Mouse (Mus musculus) heart, embryonic 12.5 days (tissue): ENCODE measurements at regions not wholly inside any gene's neighbourhood (a gene's known extent, or its start where the extent isn't known, plus 50 kb on each side); places are given as distances from the start of the nearest gene placed in this dataset.

Experiments
- ATAC-seq: fragments of 200-750 bp; cut with Nextera tagmentation; 2 replicates; pipeline ENCODE4 v1.8.0; 2017; ENCODE audit warnings: moderate TSS enrichment, moderate library complexity; ENCODE audit not compliant: insufficient number of reproducible peaks, low FRiP score
- H3K27ac ChIP-seq: fragments of 300-500 bp; sonication (generic); 2 replicates; pipeline ENCODE4 v1.5.1; 2016; ENCODE audit warnings: mild to moderate bottlenecking, moderate library complexity; ENCODE audit not compliant: poor library complexity, severe bottlenecking
- H3K27me3 ChIP-seq: fragments of 300-500 bp; sonication (generic); replicated peaks from 2 replicates; pipeline ENCODE4 v1.6.1; 2016; ENCODE audit warnings: mild to moderate bottlenecking, moderate library complexity
- H3K36me3 ChIP-seq: fragments of 300-500 bp; sonication (generic); 2 replicates; pipeline ENCODE4 v1.6.1; 2016; ENCODE audit warnings: mild to moderate bottlenecking, moderate library complexity
- H3K4me1 ChIP-seq: fragments of 300-500 bp; sonication (generic); replicated peaks from 2 replicates; pipeline ENCODE4 v1.6.1; 2016; ENCODE audit warnings: mild to moderate bottlenecking
- H3K4me2 ChIP-seq: fragments of 300-500 bp; sonication (generic); 2 replicates; pipeline ENCODE4 v1.6.1; 2016; ENCODE audit warnings: mild to moderate bottlenecking, moderate library complexity
- H3K4me3 ChIP-seq: fragments of 300-500 bp; sonication (generic); 2 replicates; pipeline ENCODE4 v1.5.1; 2016; ENCODE audit warnings: mild to moderate bottlenecking
- H3K9ac ChIP-seq: fragments of 300-500 bp; sonication (generic); 2 replicates; pipeline ENCODE4 v1.6.1; 2016; ENCODE audit warnings: mild to moderate bottlenecking, moderate library complexity
- H3K9me3 ChIP-seq: fragments of 300-500 bp; sonication (generic); replicated peaks from 2 replicates; pipeline ENCODE4 v1.6.1; 2016; ENCODE audit warnings: mild to moderate bottlenecking, moderate library complexity
- WGBS: fragments of 180-500 bp; shearing (Covaris S2); methylation state at CpG from one replicate; pipeline ENCODE4 v1.1.7; 2016; 5-methylcytosine and 5-hydroxymethylcytosine counted together

DNA sequence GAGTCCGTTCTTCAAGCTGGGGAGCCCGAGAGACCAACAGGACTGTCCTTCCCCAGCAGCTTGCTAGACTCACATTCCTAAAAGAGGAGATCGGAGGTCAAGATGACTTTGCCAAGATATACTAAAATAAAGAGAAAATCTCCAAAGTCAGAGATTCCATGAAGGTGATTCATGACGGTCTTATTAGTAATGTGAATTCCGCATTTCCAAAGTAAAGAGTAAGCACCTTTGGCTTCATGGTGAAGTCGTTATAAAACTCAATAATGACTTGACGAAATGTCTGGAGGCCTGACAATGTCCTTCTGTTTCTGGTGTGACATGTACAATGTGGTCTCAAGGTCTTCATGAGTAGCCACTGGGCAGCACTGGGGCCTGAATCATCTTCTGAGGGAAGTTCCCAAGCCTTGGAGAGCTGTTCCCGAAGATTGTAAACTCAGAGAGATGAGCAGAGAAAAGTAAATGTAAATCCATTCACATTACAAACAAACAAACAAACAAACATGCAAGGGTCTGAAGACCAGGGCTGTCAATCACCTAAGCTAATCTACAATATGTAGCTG, 157.7 kb downstream of the Cog6 start:
- no peak for ATAC-seq
- Histone ChIP-seq H3K4me1 (0 out of 2 replicates have a peak, but pooled peaks cover 6% of the 10 kb centered on the region), H3K4me2 (no peak overlapping the region), H3K9me3 (no peaks in the 10 kb centered on the region), H3K27ac (no peak overlapping the region), H3K36me3 (no peaks in the 10 kb centered on the region), H3K4me3 (no peak overlapping the region), H3K9ac (no peak overlapping the region), H3K27me3 (no peaks in the 10 kb centered on the region)
- WGBS: 78% methylated on average over 8 of the region's 8 CpGs

DNA sequence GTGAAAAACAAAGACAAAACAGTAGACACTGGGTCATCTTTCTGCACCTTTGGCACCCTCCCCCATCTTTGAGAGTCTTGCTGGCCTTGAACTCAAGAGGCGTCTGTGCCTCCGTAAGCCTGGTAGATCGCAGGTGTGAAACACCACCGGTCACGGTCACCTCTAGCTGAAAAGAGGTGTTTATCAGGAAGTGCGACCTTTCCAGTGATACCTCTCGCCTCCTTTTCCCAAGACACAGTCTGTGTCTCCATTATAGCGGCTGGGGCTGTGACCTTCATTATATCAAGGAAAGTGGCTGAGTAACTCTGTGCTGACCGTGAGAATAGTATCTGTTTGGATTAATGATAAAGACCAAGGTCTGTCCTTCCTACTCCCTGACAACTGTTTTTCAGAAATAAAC, 158.8 kb downstream of the Cog6 start:
- no peaks in the 10 kb centered on the region for H3K27me3 ChIP-seq

DNA sequence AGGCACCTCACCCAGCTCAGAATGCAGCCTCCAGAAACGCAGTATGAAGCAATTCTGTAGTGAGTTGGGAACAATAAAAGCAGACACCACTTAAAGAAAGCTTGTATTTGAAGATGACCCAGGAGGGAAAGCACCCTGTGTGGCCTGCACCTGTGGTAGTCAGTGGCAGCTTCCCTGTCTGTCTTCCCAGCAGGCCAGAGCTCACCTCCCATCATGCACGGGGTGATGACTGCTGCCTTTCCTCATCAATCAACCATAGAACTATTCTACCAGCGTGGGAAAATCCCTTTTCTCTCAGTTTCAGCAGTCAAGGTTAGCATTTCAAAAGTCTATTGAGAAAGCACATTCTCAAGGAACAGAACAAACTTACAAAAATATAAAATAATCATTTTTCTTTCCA, 160.0 kb downstream of the Cog6 start:
- WGBS: 62% methylated on average over 3 of the region's 3 CpGs
- H3K4me2 ChIP-seq: no peak overlapping the region

More for the DNA sequence above, 158.8 kb downstream of the Cog6 start:
- no peaks in the 10 kb centered on the region for H3K36me3 ChIP-seq
- H3K27ac ChIP-seq: no peak overlapping the region
- 0 out of 2 replicates have a peak, but pooled peaks cover 6% of the 10 kb centered on the region for H3K4me1 ChIP-seq
- ATAC-seq: no peak
- 59% methylated on average over 9 of the region's 9 CpGs for WGBS
- no peak overlapping the region for H3K4me3 ChIP-seq
- H3K9ac ChIP-seq: no peak overlapping the region
- H3K9me3 ChIP-seq: no peaks in the 10 kb centered on the region
- no peak overlapping the region for H3K4me2 ChIP-seq

DNA sequence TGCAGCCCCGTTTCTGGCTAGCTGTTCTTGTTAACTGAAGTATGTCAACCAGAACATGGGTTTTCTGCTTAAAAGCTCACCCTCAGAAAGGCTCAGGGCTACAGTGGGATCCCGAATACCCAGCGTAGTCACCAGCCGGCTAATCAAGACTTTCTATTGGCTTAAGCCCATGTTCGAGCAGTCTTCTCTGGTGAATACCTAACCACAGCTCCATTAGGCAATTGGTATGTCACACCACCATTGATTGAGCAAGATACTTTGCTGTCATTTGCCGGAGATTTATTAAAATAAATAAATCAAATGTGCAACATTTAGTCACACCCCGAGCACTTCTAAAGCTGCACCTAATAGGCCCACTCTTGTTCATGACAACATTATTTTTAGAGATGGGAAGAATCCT, 162.5 kb downstream of the Cog6 start:
- no peak for ATAC-seq
- H3K4me1 ChIP-seq: 0 out of 2 replicates have a peak, but pooled peaks cover 2% of the 10 kb centered on the region
- no peak overlapping the region for H3K4me3 ChIP-seq
- no peaks in the 10 kb centered on the region for H3K27me3 ChIP-seq
- no peaks in the 10 kb centered on the region for H3K36me3 ChIP-seq
- no peak overlapping the region for H3K9ac ChIP-seq
- no peaks in the 10 kb centered on the region for H3K9me3 ChIP-seq
- no peak overlapping the region for H3K27ac ChIP-seq
- WGBS: 90% methylated on average over 7 of the region's 7 CpGs
- H3K4me2 ChIP-seq: no peak overlapping the region

More for the DNA sequence above, 160.0 kb downstream of the Cog6 start:
- no peak for ATAC-seq
- H3K27ac ChIP-seq: no peak overlapping the region
- H3K9ac ChIP-seq: no peak overlapping the region
- H3K36me3 ChIP-seq: no peaks in the 10 kb centered on the region
- no peak overlapping the region for H3K4me3 ChIP-seq
- 0 out of 2 replicates have a peak, but pooled peaks cover 6% of the 10 kb centered on the region for H3K4me1 ChIP-seq
- no peaks in the 10 kb centered on the region for H3K9me3 ChIP-seq
- H3K27me3 ChIP-seq: no peaks in the 10 kb centered on the region

DNA sequence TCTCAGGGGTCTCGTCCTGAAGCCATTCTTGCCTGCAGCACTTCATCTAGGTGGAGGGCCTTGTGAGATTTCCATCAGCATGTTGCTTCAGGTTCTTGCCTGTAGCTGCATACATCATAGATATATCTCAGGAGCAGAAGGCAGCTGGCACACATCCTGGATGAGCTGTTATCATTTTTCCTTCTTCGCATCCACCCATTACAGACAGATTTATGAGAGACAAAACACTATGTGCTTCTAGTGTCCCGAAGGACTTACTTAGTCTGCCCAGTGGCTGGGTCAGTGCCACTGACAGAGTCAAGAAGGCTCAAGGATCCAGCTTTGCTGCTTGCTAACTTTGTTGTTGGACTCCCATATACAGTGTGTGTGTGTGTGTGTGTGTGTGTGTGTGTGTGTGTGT, 163.9 kb downstream of the Cog6 start:
- Histone ChIP-seq H3K4me2 (no peak overlapping the region), H3K27me3 (no peaks in the 10 kb centered on the region), H3K9ac (no peak overlapping the region), H3K27ac (no peak overlapping the region), H3K36me3 (no peaks in the 10 kb centered on the region), H3K9me3 (no peaks in the 10 kb centered on the region), H3K4me3 (no peak overlapping the region), H3K4me1 (0 out of 2 replicates have a peak, but pooled peaks cover under 1% of the 10 kb centered on the region)
- no peak for ATAC-seq
- 81% methylated on average over 3 of the region's 3 CpGs for WGBS

DNA sequence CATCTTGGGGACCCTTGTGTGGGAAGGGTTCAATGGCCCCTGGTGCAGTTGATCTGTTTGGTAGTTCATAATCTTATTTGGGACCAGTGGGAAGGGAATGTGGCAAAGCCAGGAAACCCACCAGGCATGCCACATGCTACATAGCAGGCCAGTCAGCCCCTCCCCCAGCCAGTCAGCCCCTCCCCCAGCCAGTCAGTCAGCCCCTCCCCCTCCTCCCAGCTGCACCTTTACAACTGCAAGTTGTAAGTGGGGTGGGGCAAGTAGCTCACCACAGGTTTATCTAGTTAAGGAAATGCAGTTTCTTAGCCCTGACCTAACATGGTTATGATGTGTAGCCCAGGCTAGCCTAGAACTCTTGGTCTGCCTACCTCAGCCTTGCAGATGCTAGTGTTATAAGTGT, 171.9 kb downstream of the Cog6 start:
- Histone ChIP-seq H3K27ac (no peak overlapping the region), H3K4me3 (no peak overlapping the region), H3K9ac (no peak overlapping the region), H3K27me3 (no peaks in the 10 kb centered on the region), H3K4me2 (no peak overlapping the region), H3K4me1 (peaks cover 1% of the 10 kb centered on the region), H3K36me3 (no peaks in the 10 kb centered on the region), H3K9me3 (no peaks in the 10 kb centered on the region)
- no peak for ATAC-seq

DNA sequence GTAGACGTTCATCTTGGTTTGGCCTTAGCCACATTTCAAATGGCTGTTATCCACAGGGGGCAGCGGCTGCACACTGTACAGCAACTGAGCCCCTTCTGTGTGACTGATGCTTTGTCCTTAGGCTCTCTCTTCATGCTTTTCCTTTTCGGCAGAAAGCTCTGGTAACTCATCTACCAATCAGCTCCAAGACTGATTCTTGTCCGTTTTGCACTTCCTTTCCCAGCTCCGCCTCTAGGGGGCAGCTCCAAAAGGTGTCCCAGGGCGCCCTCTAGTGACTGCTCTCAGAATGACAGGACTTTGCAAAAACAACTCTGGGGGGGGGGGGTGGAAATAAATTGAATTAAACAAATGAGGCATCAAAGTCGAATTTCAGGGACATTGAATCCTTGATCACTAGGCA, 173.0 kb downstream of the Cog6 start:
- WGBS: 39% methylated on average over 7 of the region's 7 CpGs
- Histone ChIP-seq H3K4me3 (no peak overlapping the region), H3K9ac (no peak overlapping the region), H3K27me3 (no peaks in the 10 kb centered on the region), H3K27ac (no peak overlapping the region), H3K9me3 (no peaks in the 10 kb centered on the region), H3K4me1 (peaks cover 4% of the 10 kb centered on the region), H3K4me2 (no peak overlapping the region), H3K36me3 (no peaks in the 10 kb centered on the region)
- no peak for ATAC-seq

DNA sequence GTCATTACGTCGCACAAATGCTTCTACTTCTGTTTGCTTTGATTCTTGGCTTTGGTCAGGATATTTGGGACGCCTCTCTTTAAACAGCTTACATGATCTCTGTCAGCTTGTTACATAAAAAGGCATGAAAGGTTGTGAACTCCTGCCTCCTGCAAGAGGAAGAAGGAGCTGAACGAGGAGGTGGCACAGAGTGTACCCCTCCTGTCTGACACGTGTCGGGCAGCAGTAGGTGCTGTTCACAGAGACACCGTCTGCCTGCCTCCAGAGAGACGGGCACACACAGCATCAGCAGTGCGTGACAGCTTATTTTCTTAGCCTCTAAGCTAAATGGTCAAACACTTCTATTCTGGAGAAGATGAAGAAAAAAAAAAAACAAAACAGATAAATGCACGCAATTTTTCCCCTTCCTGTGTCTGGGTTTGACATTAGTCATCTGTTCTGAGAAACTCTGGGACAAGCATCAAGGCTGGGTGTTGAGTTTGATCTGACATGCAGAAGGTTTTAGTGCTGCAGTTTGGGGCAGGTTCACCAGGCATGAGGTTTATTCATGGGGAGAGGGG, 174.1 kb downstream of the Cog6 start:
- no peak overlapping the region for H3K4me2 ChIP-seq
- WGBS: 79% methylated on average over 10 of the region's 10 CpGs
- peaks cover 4% of the 10 kb centered on the region for H3K4me1 ChIP-seq
- no peak overlapping the region for H3K4me3 ChIP-seq
- no peak overlapping the region for H3K27ac ChIP-seq
- no peaks in the 10 kb centered on the region for H3K36me3 ChIP-seq
- no peaks in the 10 kb centered on the region for H3K9me3 ChIP-seq
- no peak overlapping the region for H3K9ac ChIP-seq
- ATAC-seq: no peak
- H3K27me3 ChIP-seq: no peaks in the 10 kb centered on the region

DNA sequence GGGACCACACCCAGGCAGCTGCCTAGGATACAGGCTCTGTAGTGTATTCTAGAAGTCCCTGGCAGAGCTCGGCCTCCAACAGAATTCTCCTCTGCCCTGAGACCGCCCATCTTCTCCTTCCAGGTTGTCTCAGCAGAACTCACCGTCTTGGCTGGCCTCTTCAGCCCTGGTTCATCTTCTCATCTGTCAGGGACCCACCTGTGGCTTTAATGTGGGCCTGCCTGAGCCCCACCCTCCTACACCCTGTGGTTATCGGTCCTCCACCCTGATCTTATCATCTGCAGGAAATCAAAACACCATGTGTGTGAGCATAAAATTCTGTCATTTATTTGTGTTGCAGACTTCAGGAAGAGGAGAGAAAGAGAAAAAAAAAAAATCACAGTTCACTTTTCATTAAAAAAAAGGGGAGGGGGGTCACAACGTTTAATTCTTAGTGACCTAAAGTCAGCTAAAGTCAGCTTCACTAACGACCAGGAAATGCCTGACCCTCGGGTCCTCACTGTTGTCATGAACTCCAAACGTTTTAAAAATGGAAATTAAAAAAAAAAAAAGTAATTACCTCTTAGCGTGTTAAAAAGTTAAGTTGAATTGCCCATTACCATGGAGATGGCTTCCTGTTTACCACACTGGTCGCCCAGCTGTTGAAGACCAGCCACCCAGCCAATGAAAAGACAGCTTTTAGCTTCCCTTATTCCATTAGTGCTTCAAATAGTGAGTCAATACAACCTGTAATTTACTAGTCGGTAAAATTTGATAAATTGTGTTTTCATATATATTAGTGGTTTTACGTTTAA, 176.7 kb downstream of the Cog6 start:
- Histone ChIP-seq H3K27ac (no peak overlapping the region), H3K9ac (no peak overlapping the region), H3K36me3 (no peaks in the 10 kb centered on the region), H3K9me3 (no peaks in the 10 kb centered on the region), H3K4me2 (no peak overlapping the region), H3K4me3 (no peak overlapping the region), H3K4me1 (peaks cover 8% of the 10 kb centered on the region), H3K27me3 (no peaks in the 10 kb centered on the region)
- ATAC-seq: no peak
- 49% methylated on average over 12 of the region's 12 CpGs for WGBS

DNA sequence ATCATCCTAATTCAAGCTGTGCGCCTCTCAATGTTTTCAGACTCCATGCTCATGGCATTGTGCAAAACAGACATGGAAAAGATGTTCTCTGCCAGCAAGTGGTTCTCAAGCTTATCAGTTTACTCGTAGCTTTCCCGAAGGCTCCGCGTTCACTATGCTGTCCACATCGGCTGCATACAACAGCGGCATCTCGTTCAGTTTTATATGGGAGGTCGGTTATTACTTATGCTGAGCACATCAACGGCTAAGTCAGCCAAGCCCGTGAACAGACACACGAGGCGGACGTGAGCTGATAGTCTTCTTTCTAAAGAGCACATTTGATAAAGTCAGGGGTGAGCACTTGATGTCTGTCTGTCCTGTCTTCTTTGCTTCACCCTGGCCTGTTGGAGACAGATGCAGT, 179.0 kb downstream of the Cog6 start:
- 61% methylated on average over 14 of the region's 14 CpGs for WGBS
- no peaks in the 10 kb centered on the region for H3K36me3 ChIP-seq
- no peak overlapping the region for H3K4me2 ChIP-seq
- H3K9ac ChIP-seq: no peak overlapping the region
- no peaks in the 10 kb centered on the region for H3K27me3 ChIP-seq
- H3K27ac ChIP-seq: no peak overlapping the region
- no peak for ATAC-seq
- H3K9me3 ChIP-seq: no peaks in the 10 kb centered on the region
- no peak overlapping the region for H3K4me3 ChIP-seq
- peaks cover 8% of the 10 kb centered on the region for H3K4me1 ChIP-seq

DNA sequence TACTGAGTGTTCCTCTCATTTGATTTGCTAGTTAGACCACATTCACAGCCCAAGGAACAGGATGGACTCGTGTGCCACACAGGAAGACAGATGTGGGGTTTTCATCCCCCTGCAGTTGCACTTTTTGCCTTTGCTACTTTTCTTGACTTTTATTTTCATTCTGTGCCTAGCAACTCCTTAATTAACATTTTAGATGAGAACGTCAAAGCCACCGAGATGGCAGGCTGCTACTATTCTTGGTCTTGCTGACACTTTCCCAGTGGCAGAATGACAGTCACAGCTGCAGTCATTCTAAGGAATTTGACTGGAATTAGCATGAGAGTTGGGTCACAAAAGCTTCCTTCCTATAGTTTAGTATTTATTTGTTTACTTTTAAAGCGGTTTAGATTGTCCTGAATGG, 179.5 kb downstream of the Cog6 start:
- Histone ChIP-seq H3K9me3 (no peaks in the 10 kb centered on the region), H3K4me1 (peaks cover 8% of the 10 kb centered on the region), H3K4me2 (no peak overlapping the region), H3K36me3 (no peaks in the 10 kb centered on the region), H3K27ac (no peak overlapping the region), H3K4me3 (no peak overlapping the region), H3K9ac (no peak overlapping the region), H3K27me3 (no peaks in the 10 kb centered on the region)
- 49% methylated on average over 4 of the region's 4 CpGs for WGBS
- ATAC-seq: no peak
